Mouse (Mus musculus) gastrocnemius, postnatal 25 days (tissue): Measurements from ENCODE around the gene Slco3a1. TPM values are rescaled to one million over a fixed set of nuclear protein-coding genes. Genes with fewer than 3 reads are reported as not detected.

ENCODE experiments used
- DNase-seq: peaks from one replicate; pipeline ENCODE4 v3.0.0; 2022
- long read RNA-seq, 2 experiments: library from polyadenylated mRNA; stranded (forward); transcript quantifications; one replicate each; pipeline ENCODE4 v2.0.0; 2021
- total RNA-seq, 2 experiments: library from RNA; stranded (reverse); gene quantifications; 1 replicate in 1 of 2; 2 replicates in 1 of 2; pipeline ENCODE4 v1.2.3; 2021

The Slco3a1 gene
- 10 to 100 TPM; 38.7 to 63.2 TPM for total RNA-seq
- long read RNA-seq, experiment 1, full-length matches to known transcripts, result 26 of 47 reads
- long read RNA-seq, experiment 1, partial matches to known transcripts, result 5 of 47 reads
- long read RNA-seq, experiment 1, other reads (novel, unspliced or antisense), result 16 of 47 reads
- long read RNA-seq, experiment 2, full-length matches to known transcripts, result 49 of 80 reads
- long read RNA-seq, experiment 2, partial matches to known transcripts, result 7 of 80 reads
- long read RNA-seq, experiment 2, other reads (novel, unspliced or antisense), result 24 of 80 reads

DNA sequence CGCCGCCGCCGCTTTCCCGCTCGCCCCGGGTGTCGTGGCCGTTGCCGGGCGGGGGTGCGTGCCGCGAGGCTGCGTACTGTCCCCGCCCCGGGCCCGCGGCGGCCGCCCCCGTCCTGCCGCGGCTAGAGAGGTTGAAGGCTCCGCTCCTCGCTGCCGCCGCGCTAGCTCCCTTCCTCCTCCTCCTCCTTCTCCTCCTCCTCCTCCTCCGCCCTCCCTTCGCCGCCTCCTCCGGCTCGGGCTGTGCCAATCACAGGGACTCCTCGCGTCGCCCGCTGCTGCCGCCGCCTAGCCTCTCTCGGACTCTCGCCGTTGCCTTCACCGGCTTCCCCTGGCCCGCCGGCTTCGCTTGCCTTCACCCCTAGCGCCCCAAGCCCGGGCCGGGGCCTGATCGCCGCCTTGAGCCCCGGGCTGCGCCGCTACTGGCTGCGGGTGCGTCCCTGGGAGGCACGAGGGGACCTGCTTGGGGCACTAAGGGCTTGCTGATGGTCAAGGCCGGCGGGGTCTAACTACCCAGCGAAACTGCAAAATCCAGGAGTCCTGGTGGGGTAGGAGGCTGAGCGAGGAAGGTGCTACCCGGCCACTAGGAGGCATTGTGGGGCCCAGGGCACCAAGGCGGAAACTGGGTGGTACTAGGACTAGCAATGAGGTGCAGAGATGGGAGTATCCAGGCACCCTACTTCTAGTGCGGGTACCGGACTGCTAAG, at the start of gene Slco3a1:
Slco3a1 (minus strand) TSS at position 173 of the 704 bp plus-strand sequence.
- peak; percentile 86 for DNase-seq

DNA sequence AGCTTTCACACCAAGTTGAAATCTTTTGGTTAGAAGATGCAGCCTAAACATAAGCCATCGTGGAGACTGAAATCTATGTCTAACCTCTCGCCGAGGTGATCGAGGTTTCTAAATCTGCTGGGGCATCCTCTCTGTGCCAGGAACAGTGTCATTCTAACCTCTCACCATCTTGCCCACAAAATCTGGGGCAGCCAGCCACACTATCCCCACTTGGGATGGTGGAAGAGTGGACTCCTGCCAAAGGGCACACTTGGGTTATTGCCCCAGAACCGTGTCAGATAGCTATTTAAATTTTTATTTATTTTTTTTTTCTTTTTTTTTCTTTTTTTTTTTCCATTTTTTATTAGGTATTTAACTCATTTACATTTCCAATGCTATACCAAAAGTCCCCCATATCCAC, 46.4 kb upstream of the Slco3a1 start:
- DNase-seq, result peak; percentile 38

DNA sequence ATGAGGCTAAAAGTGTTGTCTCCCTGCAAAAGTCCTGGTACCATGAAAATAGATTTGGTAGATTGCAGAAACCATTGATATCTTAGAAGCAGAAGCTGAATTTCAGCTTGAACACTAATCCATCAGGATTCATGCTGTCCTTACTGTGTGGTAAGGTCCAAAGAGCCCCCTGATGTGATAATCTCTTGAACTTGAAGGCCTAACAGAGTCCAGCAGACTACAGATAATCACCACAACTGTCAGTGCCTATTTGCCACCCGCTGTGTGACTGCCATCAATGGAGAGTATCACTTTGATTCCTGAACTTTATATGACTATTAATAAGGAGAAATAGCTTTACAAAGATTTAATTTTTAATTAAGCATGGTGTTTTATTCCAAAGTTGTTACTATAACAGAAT, 24.8 kb upstream of the Slco3a1 start:
- DNase-seq, result no peak

DNA sequence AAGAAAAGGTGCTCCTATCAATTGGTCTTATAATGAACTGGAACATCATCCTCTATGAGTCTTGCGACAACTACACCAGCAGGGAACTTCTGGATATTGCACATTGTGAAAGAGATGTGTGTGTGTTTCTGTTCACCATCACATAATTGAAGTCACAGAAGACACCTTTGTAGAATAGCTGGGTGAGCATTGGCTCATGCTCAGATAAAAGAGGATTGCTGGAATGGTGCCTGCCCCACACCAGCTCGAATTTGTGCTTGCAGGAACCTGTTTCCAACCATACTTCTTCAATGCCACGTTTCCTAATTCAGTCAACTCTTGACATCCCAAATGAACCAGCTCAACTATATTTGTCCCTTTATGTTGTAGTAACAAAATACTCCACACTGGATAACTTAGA, 21.1 kb upstream of the Slco3a1 start:
- no peak for DNase-seq

DNA sequence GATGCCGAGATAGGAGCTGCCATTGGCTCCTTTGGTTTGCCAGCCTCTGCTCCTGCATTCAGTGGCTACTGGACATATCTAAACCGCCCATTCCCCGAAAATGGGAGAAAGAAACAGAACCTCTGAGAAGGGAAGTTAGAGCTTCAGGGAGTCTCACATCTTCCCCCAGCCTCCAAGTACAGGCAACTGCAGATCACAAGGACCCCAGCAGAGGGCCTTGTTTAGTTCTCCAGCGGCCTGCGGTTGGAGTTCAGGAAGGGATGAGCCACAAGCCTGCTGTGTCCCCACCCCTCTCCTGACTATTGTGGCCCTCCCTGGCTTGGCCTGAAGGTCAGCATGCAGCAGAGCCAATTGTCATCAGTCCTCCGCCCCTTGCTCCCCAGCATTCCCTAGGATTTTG, 836 bp upstream of the Slco3a1 start:
- peak; percentile 48 for DNase-seq

DNA sequence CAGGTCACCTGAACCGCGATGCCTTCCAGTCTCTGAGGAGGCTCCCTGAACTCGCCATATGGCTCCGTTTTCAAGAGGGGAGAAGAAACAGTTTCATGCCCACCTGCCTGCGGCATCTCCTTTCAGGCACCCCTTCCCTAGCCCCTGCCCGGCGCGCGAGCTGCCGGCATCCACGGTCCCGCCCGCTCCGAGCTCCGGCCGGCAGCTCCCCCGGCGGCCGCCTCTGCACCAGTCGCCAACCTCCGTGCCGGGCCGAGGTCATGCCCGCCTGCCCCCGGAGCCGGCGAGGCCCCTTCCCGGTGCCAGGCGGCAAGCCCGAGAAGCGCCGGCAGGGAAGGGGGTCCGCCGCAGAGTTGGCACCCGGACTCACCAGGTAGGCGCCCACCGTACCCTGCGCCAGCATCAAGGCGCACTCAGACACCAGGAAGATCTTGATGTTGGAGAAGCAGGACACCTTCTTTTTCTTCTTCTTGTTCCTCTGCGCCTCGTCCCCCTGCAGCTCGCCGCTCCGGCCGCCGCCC, 479 bp downstream of the Slco3a1 start:
- DNase-seq, result peak; percentile 59

DNA sequence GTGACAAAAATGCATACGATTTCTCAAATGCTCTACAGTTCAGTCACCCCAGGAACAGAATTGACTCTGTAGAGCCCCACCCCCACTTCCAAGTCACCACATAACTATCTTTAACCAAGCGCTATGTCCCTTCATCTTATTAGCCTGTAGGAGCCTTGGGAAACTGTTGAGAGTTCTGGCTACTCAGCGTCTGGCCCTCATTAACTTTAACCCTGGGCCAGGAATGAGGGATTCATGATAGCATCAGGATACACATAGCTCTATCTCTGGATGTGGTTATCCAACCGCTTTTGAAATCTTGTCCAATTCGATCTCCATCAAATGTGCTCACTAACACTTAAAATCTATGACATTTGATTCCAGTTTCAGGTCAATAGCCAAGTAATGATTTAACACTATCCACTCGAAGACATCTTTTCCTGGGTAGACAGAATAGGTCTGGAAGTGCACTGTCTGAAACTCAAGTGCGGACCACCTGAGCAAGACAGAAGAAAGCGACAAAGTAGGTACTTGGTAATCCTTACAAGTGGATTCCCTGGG, 1.4 kb downstream of the Slco3a1 start:
- DNase-seq, result no peak

DNA sequence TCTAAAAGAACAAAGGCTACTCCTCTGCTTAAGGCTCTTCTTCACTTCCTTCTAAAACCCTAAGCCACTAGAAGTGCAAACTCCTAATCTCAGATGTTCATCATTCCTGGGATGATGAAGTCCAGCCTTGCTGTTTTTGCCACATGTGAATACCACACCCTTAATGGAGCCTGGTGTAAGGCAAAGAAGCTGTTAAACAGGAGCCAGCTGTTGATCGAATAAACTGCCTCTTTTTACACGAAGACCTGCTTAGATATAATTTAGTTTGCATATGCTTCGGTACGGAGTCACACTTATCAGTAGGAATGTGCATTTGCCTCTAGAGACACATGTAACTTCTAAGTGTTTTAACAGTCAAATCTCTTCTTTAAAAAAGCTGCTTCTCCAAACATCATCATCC, 2.0 kb downstream of the Slco3a1 start:
- DNase-seq, result no peak

DNA sequence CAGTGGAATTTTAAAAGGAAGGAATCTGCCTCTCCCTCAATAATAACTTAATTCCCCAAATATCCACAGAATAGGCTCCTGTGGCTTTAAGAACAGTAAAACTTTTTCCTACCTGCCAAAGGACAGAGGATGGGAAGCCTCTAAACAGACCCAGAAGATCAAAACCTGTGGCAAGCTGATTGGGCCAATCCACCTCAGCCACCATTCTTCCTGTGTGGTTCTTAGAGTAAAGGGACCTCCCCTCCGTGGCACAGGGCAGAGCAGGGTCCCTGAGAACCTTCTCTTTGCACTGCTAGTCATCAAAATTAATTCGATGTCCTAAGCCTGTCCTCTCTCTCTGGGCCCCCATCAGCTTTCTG, 2.6 kb downstream of the Slco3a1 start:
- DNase-seq, result no peak

DNA sequence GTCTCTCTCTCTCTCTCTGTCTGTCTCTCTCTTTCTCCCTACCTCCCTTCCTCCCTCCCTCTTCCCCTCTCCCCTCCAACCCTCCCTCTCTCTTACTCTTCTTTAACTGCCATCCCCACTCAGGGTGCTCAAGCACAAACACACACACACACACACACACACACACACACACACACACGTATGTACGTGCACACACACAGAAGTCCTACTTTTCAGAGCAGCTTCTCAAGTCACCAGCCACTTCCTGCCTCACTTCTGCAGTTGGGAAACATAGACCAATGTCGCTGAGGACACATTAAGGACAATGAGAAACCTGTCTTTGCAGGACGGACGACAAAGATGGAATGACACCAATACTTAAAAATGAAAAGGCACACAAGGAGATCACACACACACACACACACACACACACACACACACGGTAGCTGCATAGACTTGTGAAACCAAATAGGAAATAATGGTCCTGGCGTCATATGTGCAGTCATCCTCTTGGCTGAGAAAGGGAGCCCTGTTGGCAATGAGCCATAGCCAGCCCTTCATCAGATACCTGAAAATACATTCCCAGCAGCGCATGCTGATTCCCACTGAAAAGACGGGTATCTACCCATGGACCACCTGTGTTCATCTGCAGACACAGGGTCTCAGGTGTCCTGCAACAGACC, 3.1 kb downstream of the Slco3a1 start:
- DNase-seq, result no peak

DNA sequence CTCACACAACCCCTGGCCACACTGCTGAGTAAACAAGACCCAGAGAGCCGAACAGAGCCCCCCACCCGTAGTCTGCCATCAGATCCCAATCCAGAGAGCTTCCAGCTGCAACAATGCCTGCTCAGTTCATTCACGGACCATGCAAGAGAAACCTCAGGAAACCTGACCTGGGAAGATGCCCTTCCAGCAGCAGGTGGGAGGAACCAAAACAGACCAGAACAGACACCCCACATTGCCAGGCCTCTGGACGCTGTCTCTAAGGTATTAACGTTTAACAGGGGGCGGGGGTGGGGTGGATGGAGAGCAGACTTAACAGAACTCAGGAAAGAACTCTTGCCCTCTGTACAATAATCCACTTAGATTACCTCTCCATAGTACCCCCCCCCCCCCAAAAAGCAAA, 4.9 kb downstream of the Slco3a1 start:
- no peak for DNase-seq

DNA sequence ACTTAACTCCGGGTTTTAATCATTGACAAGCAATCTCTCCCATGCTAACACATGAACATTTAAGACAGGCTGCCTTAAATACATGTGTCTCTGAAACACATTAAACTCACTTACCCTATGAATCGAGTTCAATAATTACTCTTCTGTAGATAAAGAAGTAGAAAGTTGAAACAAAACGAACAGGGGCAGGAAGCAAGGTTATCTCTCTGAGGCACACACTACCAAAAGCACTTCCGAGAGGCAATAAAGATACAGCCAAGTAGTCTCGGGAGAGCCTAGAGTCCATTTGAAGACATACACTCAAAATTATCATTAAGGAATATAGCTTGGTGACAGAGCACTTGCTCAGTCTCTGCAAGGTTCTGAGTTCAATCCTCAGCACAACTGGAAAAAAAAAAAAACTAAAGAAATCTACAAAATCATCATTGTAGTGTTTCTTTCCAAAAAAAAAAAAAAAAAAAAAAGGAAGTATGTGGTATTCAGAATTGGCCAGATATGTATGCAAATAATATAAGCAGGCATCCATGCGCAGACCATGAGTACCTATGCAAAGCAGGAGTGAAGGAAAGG, 5.5 kb downstream of the Slco3a1 start:
- DNase-seq, result no peak

DNA sequence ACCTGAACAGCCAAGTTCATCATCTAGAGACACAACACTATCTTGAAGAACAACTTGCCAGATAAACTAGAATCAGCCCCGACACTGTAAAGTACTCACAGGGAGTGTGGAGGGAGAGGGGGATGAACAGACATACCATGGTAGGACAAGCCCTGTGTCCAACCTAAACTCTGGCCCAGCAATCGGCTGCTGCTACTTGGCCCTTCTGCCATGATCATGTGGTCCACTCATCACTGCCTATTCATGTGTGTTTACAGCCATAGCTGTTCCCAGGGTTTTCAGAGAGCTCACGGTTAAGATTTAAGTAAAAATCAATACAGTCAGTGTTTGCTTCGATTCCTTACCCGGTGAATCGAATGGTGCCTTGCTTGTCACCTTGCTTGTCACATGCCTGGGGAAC, 7.9 kb downstream of the Slco3a1 start:
- DNase-seq, result no peak

DNA sequence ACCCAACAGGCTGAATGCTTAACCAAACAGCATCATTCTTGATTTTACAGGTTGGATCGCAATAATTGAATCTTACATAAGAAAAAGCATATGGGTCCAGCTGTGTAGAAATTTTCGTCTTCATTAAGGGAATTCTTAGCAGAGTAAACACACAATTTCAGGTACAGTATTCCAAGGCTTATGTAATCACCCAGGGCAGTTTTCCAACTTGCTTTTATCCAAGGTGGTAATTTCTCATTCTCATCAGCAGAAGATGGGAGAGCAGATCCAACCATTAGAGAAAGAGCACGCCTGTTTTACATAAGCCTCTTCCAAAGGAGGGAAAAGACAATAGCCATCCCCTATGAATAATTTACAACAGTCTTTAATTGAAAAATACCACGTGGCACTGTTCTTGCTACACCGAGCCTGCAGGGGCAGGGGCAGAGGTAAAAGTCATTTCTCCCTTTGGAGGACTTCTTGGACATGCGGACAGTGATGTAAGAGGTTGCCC, 9.0 kb downstream of the Slco3a1 start:
- no peak for DNase-seq

DNA sequence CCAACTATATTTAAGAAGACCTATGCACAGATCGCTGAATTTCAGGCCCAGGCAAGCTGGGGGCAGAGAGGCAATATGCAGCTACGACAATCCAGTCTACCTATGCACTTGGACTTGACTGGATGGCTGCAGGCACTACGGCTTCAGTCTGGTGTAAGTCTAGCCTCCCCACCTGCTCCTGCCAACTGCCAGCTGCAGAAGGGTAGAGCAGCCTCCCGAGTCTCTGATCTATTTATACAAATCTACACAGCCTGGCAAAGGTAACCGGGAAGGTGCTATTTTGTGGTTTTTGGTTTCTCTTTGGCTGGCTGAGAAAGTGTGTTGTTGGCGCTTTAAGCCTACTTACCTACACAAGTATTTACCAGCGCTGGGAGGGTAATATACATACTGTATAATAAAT, 10.3 kb downstream of the Slco3a1 start:
- peak; percentile 65 for DNase-seq

DNA sequence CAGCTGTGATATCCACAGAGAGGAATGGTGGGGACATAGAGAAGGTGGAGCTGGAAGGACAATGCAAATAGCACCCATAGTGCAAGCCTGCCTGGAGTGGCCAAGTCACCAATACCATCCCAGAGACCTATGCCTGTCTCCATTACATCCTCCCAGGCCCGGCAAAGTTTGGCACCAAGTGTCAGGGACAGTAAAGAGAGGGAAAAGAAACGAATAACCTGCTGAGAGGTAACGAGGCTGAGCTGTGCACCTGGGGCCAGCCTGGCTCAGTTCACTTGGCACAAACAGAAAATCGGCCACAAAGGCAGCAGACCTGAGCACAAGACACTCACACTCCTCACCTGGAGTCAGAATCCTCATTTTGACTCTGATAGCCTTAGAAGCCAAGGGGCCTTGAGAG, 12.6 kb downstream of the Slco3a1 start:
- no peak for DNase-seq

DNA sequence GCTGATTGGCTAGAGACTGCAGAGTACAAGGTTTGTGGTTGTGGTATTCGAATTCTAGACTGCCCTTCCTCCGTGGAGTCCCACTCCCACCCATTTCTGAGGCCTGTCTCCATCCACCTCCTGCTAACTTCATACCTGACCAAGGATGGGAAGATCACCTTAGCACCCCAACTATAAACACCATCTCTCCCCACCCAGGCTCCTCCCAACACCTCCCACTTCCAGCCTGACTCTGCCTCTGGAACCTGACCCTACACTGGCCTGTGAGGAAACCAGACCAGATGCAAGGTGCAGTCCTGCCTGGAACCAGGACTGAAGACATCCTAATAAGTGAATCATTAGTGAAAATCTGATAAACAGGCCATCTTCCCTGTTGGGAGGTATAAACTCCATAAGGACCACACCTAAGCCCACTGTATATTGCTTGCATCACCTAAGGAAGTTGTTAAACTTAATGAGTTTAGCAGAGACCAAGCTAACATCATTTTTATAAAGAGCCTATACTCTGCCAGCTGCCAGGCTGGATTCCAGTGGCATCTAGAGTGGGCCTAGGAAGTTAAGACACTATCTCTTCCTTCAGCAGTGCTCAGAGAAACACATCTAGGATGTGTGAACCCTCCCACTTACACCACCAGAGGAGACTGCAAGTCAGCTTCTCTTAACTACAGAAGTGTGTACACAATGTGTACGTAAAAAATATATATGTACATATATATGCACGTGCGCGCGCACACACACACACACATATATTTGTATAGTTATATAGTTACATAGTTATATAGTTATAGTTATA, 13.5 kb downstream of the Slco3a1 start:
- DNase-seq, result no peak

DNA sequence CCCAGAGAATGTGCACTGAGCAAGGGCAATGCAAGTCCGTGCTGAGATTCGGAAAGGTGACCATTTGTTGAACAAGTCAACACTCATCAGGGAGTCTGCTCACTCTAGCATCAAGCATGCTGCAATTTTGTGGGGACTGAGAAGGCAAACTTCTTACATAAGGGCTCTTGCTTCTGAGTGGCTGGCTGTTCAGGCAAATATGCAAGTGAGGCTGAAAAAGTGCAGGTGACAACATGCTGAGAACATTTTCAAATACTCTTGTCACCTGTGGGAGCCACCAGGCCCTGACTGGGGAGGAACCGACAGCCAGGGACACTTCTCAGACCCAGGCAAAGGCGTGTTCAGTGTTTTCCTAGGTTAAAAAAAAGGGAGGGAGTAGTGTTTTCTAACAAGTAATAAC, 18.4 kb downstream of the Slco3a1 start:
- no peak for DNase-seq

DNA sequence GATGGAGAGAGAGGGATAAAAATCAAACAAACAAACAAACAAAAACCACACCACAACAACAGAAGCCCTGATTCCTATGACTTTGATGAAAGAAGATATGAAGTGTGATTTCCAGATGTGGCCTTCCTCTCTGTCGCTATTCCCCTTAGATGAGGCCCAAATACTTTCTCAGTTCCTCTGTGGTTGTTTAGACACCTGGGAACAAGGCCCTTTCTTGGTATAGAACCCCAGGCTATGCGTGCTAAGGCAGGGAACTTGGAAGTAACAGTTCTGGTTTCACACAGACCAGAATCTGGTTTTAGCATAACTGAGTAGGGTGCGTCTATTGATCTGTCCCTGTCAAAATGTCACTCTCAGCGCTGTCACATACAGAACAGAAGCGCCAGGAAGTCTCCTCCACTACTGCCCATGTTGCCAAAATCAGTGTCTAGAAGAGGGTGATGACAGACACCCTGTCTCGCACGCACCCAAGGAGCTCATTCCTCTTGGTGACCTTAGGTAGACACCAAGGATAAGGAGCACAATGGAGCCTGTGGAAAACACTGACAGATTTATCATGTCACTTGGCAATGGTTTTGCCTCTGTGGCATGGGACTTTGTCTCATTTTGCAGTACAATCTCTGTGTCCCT, 23.0 kb downstream of the Slco3a1 start:
- DNase-seq, result no peak

DNA sequence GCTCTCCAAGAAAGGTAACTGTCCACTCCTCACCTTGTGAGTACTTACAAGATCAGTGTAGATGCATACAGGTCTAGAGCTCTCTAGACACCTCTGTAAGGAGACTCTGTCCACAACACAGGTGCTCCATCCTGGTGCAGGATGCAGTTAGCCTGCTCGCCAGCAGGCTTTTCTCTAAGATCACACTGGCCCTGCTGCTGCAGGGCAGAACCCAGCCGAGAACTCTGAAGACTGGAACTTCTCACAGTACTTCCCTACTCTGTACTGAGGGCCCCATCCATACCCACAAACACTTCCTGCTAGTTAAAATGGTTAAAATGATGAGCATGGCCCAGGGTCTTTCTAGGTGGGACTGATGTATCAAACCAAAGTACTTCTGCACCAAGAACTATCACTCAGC, 24.7 kb downstream of the Slco3a1 start:
- DNase-seq, result no peak

DNA sequence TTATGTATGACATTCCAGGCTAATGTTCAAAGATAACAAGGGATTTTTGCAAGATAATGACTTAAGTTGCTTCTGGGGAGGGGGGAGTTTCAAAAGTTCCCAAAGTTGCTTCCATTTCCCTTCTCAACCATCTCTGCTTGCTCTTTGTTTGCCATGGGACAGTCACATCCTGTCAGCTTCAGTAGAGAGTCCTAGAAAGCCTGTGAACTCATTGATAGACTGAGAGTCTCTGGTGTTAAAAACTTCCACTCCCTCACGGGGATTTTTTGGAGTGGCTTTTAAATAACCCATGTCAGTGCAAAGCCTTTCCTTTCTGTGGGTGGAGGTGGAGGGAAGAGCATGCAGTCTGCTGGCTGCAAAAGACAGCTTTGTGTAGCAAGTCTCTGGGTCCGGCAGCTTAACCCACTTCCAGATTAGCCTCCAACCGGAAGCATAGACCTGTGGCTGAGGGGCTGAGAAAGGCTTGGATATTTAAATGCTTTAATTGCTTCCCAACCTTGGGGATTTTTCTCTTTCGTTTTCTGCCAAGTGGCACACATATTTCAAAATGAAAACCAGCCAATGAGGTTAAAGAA, 25.3 kb downstream of the Slco3a1 start:
- no peak for DNase-seq
